Mouse (Mus musculus) myocyte (in vitro differentiated cells): ENCODE measurements around the gene Dhh. TPM values are rescaled to one million over a fixed set of nuclear protein-coding genes. Genes with fewer than 3 reads are reported as not detected.

ENCODE experiments used
- H3K27me3 ChIP-seq: one replicate; pipeline ENCODE4 v1.6.1; 2011; ENCODE audit not compliant: control insufficient read depth, insufficient read depth, insufficient read length
- H3K36me3 ChIP-seq: one replicate; pipeline ENCODE4 v1.6.1; 2011; ENCODE audit not compliant: control insufficient read depth, insufficient read depth
- H3K4me2 ChIP-seq: one replicate; pipeline ENCODE4 v1.6.1; 2011; ENCODE audit warnings: low read depth, control low read depth
- H3K4me3 ChIP-seq: one replicate; pipeline ENCODE4 v1.5.1; 2011; ENCODE audit warnings: mild to moderate bottlenecking, control low read depth, moderate library complexity
- H3K79me2 ChIP-seq: one replicate; pipeline ENCODE4 v1.6.1; 2011; ENCODE audit not compliant: control insufficient read depth, insufficient read depth
- H3ac ChIP-seq: one replicate; pipeline ENCODE4 v1.6.1; 2011; ENCODE audit not compliant: control insufficient read depth, insufficient read length
- CEBPB ChIP-seq: IDR thresholded peaks from 2 replicates; pipeline ENCODE4 v1.6.1; 2011; ENCODE audit warnings: mild to moderate bottlenecking, moderate library complexity; ENCODE audit not compliant: poor library complexity, insufficient read depth, severe bottlenecking
- E2F4 ChIP-seq: IDR thresholded peaks from one replicate; pipeline ENCODE4 v1.6.1; 2011; ENCODE audit warnings: mild to moderate bottlenecking, control low read depth, moderate library complexity; ENCODE audit not compliant: insufficient read depth
- MYOD1 ChIP-seq, 3 experiments: IDR thresholded peaks; one replicate each; pipeline ENCODE4 v1.6.1; 2011; ENCODE audit warnings: control low read depth in 2 of 3, low read depth in 2 of 3, mild to moderate bottlenecking in 2 of 3, moderate library complexity in 1 of 3; ENCODE audit not compliant: insufficient read length in 2 of 3, control insufficient read depth in 1 of 3
- MYOG ChIP-seq, 3 experiments: IDR thresholded peaks; one replicate each; pipeline ENCODE4 v1.6.1; 2011; ENCODE audit warnings: control low read depth in 2 of 3, low read depth in 2 of 3, mild to moderate bottlenecking in 2 of 3; ENCODE audit not compliant: insufficient read length in 2 of 3, control insufficient read depth in 1 of 3, insufficient read depth in 1 of 3
- POLR2A ChIP-seq: IDR thresholded peaks from one replicate; pipeline ENCODE4 v1.6.1; 2011; ENCODE audit warnings: low read depth, mild to moderate bottlenecking, control low read depth, moderate library complexity; ENCODE audit not compliant: insufficient read length
- POLR2AphosphoS2 ChIP-seq: IDR thresholded peaks from one replicate; pipeline ENCODE4 v1.6.1; 2011; ENCODE audit warnings: low read depth, control low read depth; ENCODE audit not compliant: insufficient read length
- REST ChIP-seq: IDR thresholded peaks from one replicate; pipeline ENCODE4 v1.6.1; 2011; ENCODE audit warnings: mild to moderate bottlenecking, control low read depth, moderate library complexity; ENCODE audit not compliant: insufficient read depth, insufficient read length
- SRF ChIP-seq: IDR thresholded peaks from one replicate; pipeline ENCODE4 v1.6.1; 2011; ENCODE audit warnings: low read depth; ENCODE audit not compliant: control insufficient read depth, insufficient read length
- TCF12 ChIP-seq: IDR thresholded peaks from one replicate; pipeline ENCODE4 v1.6.1; 2011; ENCODE audit warnings: mild to moderate bottlenecking, control low read depth; ENCODE audit not compliant: poor library complexity, insufficient read depth, severe bottlenecking
- TCF3 ChIP-seq: IDR thresholded peaks from one replicate; pipeline ENCODE4 v1.6.1; 2011; ENCODE audit warnings: low read depth, control low read depth; ENCODE audit not compliant: insufficient read length
- USF1 ChIP-seq: IDR thresholded peaks from one replicate; pipeline ENCODE4 v1.6.1; 2011; ENCODE audit warnings: low read depth, mild to moderate bottlenecking, control low read depth, moderate library complexity
- polyA plus RNA-seq: library from polyadenylated mRNA; unstranded; fragments of >200 nt; fragmentation: generic; extraction: Trizol; gene quantifications from one replicate; pipeline ENCODE4 v1.2.1, GENCODE M21; 2012; ENCODE audit warnings: missing spikeins

The Dhh gene
- polyA plus RNA-seq, 1 experiment, result 0.11 TPM

DNA sequence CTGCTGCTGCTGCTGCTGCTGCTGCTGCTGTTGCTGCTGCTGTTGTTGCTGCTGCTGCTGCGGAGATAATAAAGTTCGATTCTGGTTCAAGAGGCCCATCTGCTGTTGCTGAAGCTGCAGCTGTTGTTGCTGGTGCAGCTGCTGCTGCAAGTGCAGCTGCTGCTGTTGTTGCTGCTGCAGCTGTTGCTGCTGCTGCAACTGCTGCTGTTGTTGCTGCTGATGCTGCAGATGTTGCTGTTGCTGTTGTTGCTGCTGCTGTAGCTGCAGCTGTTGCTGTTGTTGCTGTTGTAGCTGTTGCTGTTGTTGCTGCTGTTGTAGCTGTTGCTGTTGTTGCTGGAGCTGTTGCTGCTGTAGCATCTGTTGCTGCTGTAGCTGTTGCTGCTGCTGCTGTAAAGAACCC, 53.2 kb downstream of the Dhh start:
- Histone ChIP-seq H3K27me3 (no peaks in the 10 kb centered on the region), H3K4me3 (no peak overlapping the region)
- TF ChIP-seq USF1 (no peak), POLR2A (peak; percentile 34), POLR2AphosphoS2 (peak; percentile 59), MYOG (IDR thresholded peaks at IDR 0.05; ENCODE audit: control insufficient read depth in 1 of 3, insufficient read depth in 1 of 3, insufficient read length in 2 of 3, low read depth in 2 of 3) (peak in 2 of 3 experiments; percentile 74 to 92), TCF3 (peak; percentile 91), MYOD1 (IDR thresholded peaks at IDR 0.05; ENCODE audit: control insufficient read depth in 1 of 3, insufficient read length in 2 of 3, low read depth in 2 of 3) (peak in 2 of 3 experiments; percentile 93 to 94), REST (no peak)

GRCm38 (mm10) chr15:98843595-98844223, 54.6 kb downstream of the Dhh start:
- Histone ChIP-seq H3K4me2 (no peak overlapping the region), H3K36me3 (peaks cover 53% of the 10 kb centered on the region), H3K27me3 (no peaks in the 10 kb centered on the region), H3ac (no peak overlapping the region), H3K79me2 (peaks cover 4% of the 10 kb centered on the region), H3K4me3 (no peak overlapping the region)
- no peak for TF ChIP-seq USF1
- no peak for TF ChIP-seq CEBPB
- TF ChIP-seq TCF12, result no peak
- no peak for TF ChIP-seq MYOD1 (IDR thresholded peaks at IDR 0.05; ENCODE audit: control insufficient read depth in 1 of 3, insufficient read length in 2 of 3, low read depth in 2 of 3)
- TF ChIP-seq REST, result no peak
- no peak for TF ChIP-seq POLR2A
- TF ChIP-seq SRF, result no peak
- TF ChIP-seq TCF3, result no peak
- no peak for TF ChIP-seq POLR2AphosphoS2
- no peak for TF ChIP-seq E2F4

More for the DNA sequence above, 53.2 kb downstream of the Dhh start:
- peaks cover 59% of the 10 kb centered on the region for H3K36me3 ChIP-seq
- H3ac ChIP-seq, result no peak overlapping the region
- H3K4me2 ChIP-seq, result no peak overlapping the region
- peaks cover 14% of the 10 kb centered on the region for H3K79me2 ChIP-seq

Other genes with a start within 250 kb of the Dhh start
- 102 TPM for gene Ddx23, start 235.6 kb downstream of the Dhh start, polyA plus RNA-seq
- 14.4 TPM for gene Rnd1, start 221.1 kb downstream of the Dhh start, polyA plus RNA-seq
- gene Ccdc65, start 190.3 kb downstream of the Dhh start, polyA plus RNA-seq, result 2.4 TPM
- 52.9 TPM for gene Fkbp11, start 170.3 kb downstream of the Dhh start, polyA plus RNA-seq
- 72.0 TPM for gene Arf3, start 135.3 kb downstream of the Dhh start, polyA plus RNA-seq
- gene Wnt10b, start 120.4 kb downstream of the Dhh start, polyA plus RNA-seq, result 3.3 TPM
- 0.06 TPM for gene Wnt1, start 108.7 kb downstream of the Dhh start, polyA plus RNA-seq
- gene Ddn, start 89.0 kb downstream of the Dhh start, polyA plus RNA-seq, result 0.11 TPM
- gene Prkag1, start 67.0 kb downstream of the Dhh start, polyA plus RNA-seq, result 99.7 TPM
- gene Kmt2d, start 27.3 kb downstream of the Dhh start, polyA plus RNA-seq, result 27.1 TPM
- 7.6 TPM for gene Rhebl1, start 4.0 kb downstream of the Dhh start, polyA plus RNA-seq
- 33.4 TPM for gene Lmbr1l, start 19.7 kb upstream of the Dhh start, polyA plus RNA-seq
- 2,204 TPM for gene Tuba1b, start 36.0 kb upstream of the Dhh start, polyA plus RNA-seq
- gene Gm49450, start 55.0 kb upstream of the Dhh start, polyA plus RNA-seq, result 0.84 TPM
- 3,074 TPM for gene Tuba1a, start 55.2 kb upstream of the Dhh start, polyA plus RNA-seq
- 462 TPM for gene Tuba1c, start 131.4 kb upstream of the Dhh start, polyA plus RNA-seq
- gene Prph, start 156.6 kb upstream of the Dhh start, polyA plus RNA-seq, result 0.98 TPM
- gene Troap, start 176.0 kb upstream of the Dhh start, polyA plus RNA-seq, result 18.6 TPM
- 0.10 TPM for gene C1ql4, start 189.3 kb upstream of the Dhh start, polyA plus RNA-seq
- 0.78 TPM for gene Dnajc22, start 194.6 kb upstream of the Dhh start, polyA plus RNA-seq
- 39.1 TPM for gene Spats2, start 227.4 kb upstream of the Dhh start, polyA plus RNA-seq